8 mouse cellular contexts compared by ENCODE assay signal in the genomic region with DNA sequence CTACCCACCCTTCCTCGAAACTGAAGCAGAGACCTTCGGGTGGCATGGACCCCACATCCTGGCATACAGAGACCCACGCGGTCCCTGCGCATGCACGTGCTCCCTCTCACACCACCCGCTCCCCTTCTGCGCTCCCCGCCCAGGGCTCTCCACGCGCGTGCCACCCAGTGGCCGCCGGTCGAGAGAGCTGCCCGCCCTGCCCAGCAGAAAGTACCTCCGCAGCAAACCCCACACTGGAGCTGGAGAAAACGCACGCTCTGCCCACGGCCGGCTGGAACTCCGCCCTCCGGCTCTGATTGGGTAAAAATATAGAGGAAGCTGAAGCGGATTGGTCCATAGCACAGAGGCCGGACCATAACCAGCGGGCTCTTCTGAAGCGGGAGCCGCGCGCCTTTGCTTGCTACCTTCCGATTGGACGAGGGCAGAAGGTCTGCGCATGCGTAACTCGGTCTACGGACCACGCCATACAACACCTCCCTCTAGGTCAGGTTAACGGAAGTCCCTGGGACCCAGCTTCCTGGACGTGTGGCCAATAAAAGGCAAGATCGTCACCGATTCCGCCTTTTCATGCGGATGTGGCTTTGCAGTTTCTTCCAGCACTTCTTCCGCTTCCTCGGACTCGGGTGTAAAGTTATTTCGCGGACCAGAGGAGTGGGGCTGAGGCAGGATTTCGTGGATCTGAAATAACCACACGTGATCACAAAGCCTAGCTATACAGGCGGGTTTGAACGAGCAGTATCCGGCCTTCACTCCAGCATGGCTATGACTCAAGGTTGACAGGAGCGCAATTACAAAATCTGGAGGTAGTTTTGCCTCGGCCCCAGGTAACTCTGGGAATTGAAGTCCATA. TPM values are rescaled to one million over a fixed set of nuclear protein-coding genes. Genes with fewer than 3 reads are reported as not detected.
A peak's percentile ranks its signal among the peaks of the same experiment; 100 is the strongest.
DNase-seq lines count a peak whose midpoint lies in the region; ATAC-seq lines count a peak whose summit lies in the region.

TSS of gene Wdr89 (minus strand) at position 280 of the 849 bp plus-strand sequence.

- DNase-seq in adrenal gland, adult (ENCODE audit: inconsistent age in 2 of 2, low spot score in 1 of 2) = peak; percentile 99 to 100
- peak; percentile 100 for DNase-seq in embryo, embryonic 10.5 days (ENCODE audit: low spot score)
- DNase-seq in gastrocnemius, postnatal 14 days = peak; percentile 99
- DNase-seq in left cerebral cortex, postnatal 10 days (ENCODE audit: extremely low spot score in 1 of 2, low spot score in 2 of 2) = peak; percentile 100
- peak; percentile 99 for DNase-seq in right cerebral cortex, postnatal 25 days
- peak; percentile 99 for DNase-seq in urinary bladder, postnatal 4 days (ENCODE audit: low spot score in 2 of 2)

- intact Hi-C loops in gastrocnemius, postnatal 14 days (cut with DNase I; ENCODE audit: low total_unique reads) = loop anchor here (10.0 kb wide), 1 partner anchor 95 kb away; no protein-coding TSS in a partner anchor
- intact Hi-C loops in left cerebral cortex, postnatal 10 days (cut with DNase I) = loop anchor here (5.0 kb wide), 2 partner anchors 63 to 103 kb away; no protein-coding TSS in a partner anchor

- peak; percentile 90 for ATAC-seq in inflammation-experienced regulatory T-cells, adult 6 months
- ATAC-seq in megakaryocyte-erythroid progenitor cell, adult 5-6 weeks (replicated peaks; ENCODE audit: low FRiP score, low TSS enrichment, poor library complexity, severe bottlenecking) = peak; percentile 94

RNA-seq across cellular contexts. Expression of gene Wdr89, which starts in this region (rescaled TPM):
- total RNA-seq in gastrocnemius, postnatal 14 days (2021) = 1 to 10 TPM; 2.2 to 2.3 TPM
- 10 to 100 TPM; 15.7 to 29.2 (median 21.9) TPM for polyA plus RNA-seq in inflammation-experienced regulatory T-cells, adult 6 months (2017; shearing (Covaris generic))
- total RNA-seq in left cerebral cortex, postnatal 10 days (2021) = 1 to 10 TPM; 2.9 to 3.2 TPM
- total RNA-seq in megakaryocyte-erythroid progenitor cell, adult 5-6 weeks (2014; fragmentation: Nextera tagmentation) = 12.5 and 12.8 TPM in 2 replicates
- total RNA-seq in megakaryocyte-erythroid progenitor cell, adult 5-6 weeks (2017) = 15.8 and 21.7 TPM in 2 replicates

Comparison
In these comparisons a context has a peak if more than half of its experiments do, and no peak if none do; other contexts are left out.
1. Peak in every context shown above with its lines: DNase-seq and ATAC-seq.